ENCODE assay signal across 8 mouse cellular contexts in genomic region chr19:6942764-6943163, GRCm38 (mm10). TPM values are rescaled to one million over a fixed set of nuclear protein-coding genes. Genes with fewer than 3 reads are reported as not detected.
A peak's percentile ranks its signal among the peaks of the same experiment; 100 is the strongest.
DNase-seq lines count a peak whose midpoint lies in the region; ATAC-seq and TF ChIP-seq lines count a peak whose summit lies in the region.

No protein-coding gene starts in this region.

- DNase-seq in heart, adult 2 months = no peak
- DNase-seq in heart, adult 18-20 months = no peak
- peak; percentile 22 for DNase-seq in thymus, postnatal 14 days
- DNase-seq in thymus, postnatal 10 days (ENCODE audit: low spot score in 2 of 2) = no peak
- no peak for DNase-seq in liver, embryonic 11.5 days (ENCODE audit: low spot score)
- peak; percentile 39 for DNase-seq in testis, postnatal 10 days (ENCODE audit: low spot score)
- no peak for DNase-seq in right cerebral cortex, postnatal 4 days
- DNase-seq in MN1 (ENCODE audit: low spot score) = no peak

- peak; percentile 11; the same call in 1 of the 2 replicates for ATAC-seq in liver, embryonic 11.5 days (replicated peaks; ENCODE audit: low FRiP score)

- peak overlapping the region; percentile 80 for H3K4me3 ChIP-seq in heart, adult 2 months
- peak overlapping the region; percentile 70 for H3K4me3 ChIP-seq in liver, embryonic 11.5 days (ENCODE audit: low read depth, low read length)

- TF ChIP-seq EP300 in heart, adult 2 months (IDR thresholded peaks at IDR 0.05; ENCODE audit: insufficient read depth, low read depth, low read length) = no peak

- H3K27me3 ChIP-seq in heart, adult 2 months (ENCODE audit: control insufficient read depth, insufficient read depth, low read length) = no peaks in the 10 kb centered on the region
- no peaks in the 10 kb centered on the region for H3K27me3 ChIP-seq in liver, embryonic 11.5 days (replicated peaks; ENCODE audit: control insufficient read depth, insufficient read depth, low read length)

- TF ChIP-seq POLR2A in heart, adult 2 months (IDR thresholded peaks at IDR 0.05; ENCODE audit: insufficient read depth, low read depth, low read length) = no peak

- H3K9ac ChIP-seq in heart, adult 2 months (ENCODE audit: low read depth, low read length) = peak overlapping the region; percentile 65
- peak overlapping the region; percentile 83 for H3K9ac ChIP-seq in liver, embryonic 11.5 days (ENCODE audit: low read depth, low read length)

- H3K9me3 ChIP-seq in liver, embryonic 11.5 days (ENCODE audit: control insufficient read depth, low read length) = no peaks in the 10 kb centered on the region

- 25% methylated on average over 5 of the region's 5 CpGs for WGBS in heart, adult 2 months
- 25% methylated on average over 5 of the region's 5 CpGs for WGBS in liver, embryonic 11.5 days

- peaks cover 3% of the 10 kb centered on the region for H3K4me1 ChIP-seq in heart, adult 2 months (ENCODE audit: control insufficient read depth, insufficient read depth, low read length)
- peaks cover 16% of the 10 kb centered on the region for H3K4me1 ChIP-seq in liver, embryonic 11.5 days (replicated peaks; ENCODE audit: control insufficient read depth, insufficient read depth, low read length)

- peak overlapping the region; percentile 84 for H3K27ac ChIP-seq in heart, adult 2 months
- peak overlapping the region; percentile 87 for H3K27ac ChIP-seq in liver, embryonic 11.5 days (ENCODE audit: low read depth, low read length)

- intact Hi-C loops in heart, adult 2 months (cut with DNase I) = loop anchor here (1.0 to 5.0 kb wide), 2 partner anchors 9 to 35 kb away; partner anchors contain the start of gene Plcb3

- no peak for TF ChIP-seq CTCF in heart, adult 2 months (IDR thresholded peaks at IDR 0.05)

- peak overlapping the region; percentile 96 for H3K4me2 ChIP-seq in liver, embryonic 11.5 days

- H3K79me2 ChIP-seq in heart, adult 2 months (replicated peaks; ENCODE audit: control insufficient read depth, insufficient read depth, low read length) = no peaks in the 10 kb centered on the region

- no peaks in the 10 kb centered on the region for H3K36me3 ChIP-seq in heart, adult 2 months (ENCODE audit: control insufficient read depth, insufficient read depth, low read length)
- 0 out of 2 replicates have a peak, but pooled peaks cover 3% of the 10 kb centered on the region for H3K36me3 ChIP-seq in liver, embryonic 11.5 days (ENCODE audit: control insufficient read depth, insufficient read depth, low read length)

RNA-seq across cellular contexts. Expression of gene Gpr137, which starts 0.5 kb away (rescaled TPM):
- 10 to 100 TPM; 34.1 to 35.4 TPM for total RNA-seq in heart, adult 2 months (2021)
- polyA plus RNA-seq in heart, adult 2 months (2012; rRNA removed) = 53.4 and 60.4 TPM in 2 replicates
- total RNA-seq in heart, adult 18-20 months (2021) = 10 to 100 TPM; 32.4 to 33.0 TPM
- polyA plus RNA-seq in liver, embryonic 11.5 days (2014; fragmentation: Nextera tagmentation; extraction: Ambion mirVana) = 18.2 and 18.9 TPM in 2 replicates

RNA-seq across cellular contexts. Expression of gene Bad, which starts 1.1 kb away (rescaled TPM):
- total RNA-seq in heart, adult 2 months (2021) = 10 to 100 TPM; 21.1 to 25.8 TPM
- polyA plus RNA-seq in heart, adult 2 months (2012; rRNA removed) = 30.6 and 33.5 TPM in 2 replicates
- total RNA-seq in heart, adult 18-20 months (2021) = 10 to 100 TPM; 21.1 to 22.4 TPM
- 51.9 and 54.7 TPM in 2 replicates for polyA plus RNA-seq in liver, embryonic 11.5 days (2014; fragmentation: Nextera tagmentation; extraction: Ambion mirVana)

RNA-seq across cellular contexts. Expression of gene Kcnk4, which starts 8.4 kb away (rescaled TPM):
- not detected for total RNA-seq in heart, adult 2 months (2021)
- polyA plus RNA-seq in heart, adult 2 months (2012; rRNA removed) = 0.21 TPM in 1 of 2 replicates, not detected in the other
- total RNA-seq in heart, adult 18-20 months (2021) = not detected
- 0.18 and 0.38 TPM in 2 replicates for polyA plus RNA-seq in liver, embryonic 11.5 days (2014; fragmentation: Nextera tagmentation; extraction: Ambion mirVana)

RNA-seq across cellular contexts. Expression of gene Catsperz, which starts 17.6 kb away (rescaled TPM):
- total RNA-seq in heart, adult 2 months (2021) = not detected
- polyA plus RNA-seq in heart, adult 2 months (2012; rRNA removed) = 0.23 and 0.64 TPM in 2 replicates
- total RNA-seq in heart, adult 18-20 months (2021) = not detected
- 0.49 and 0.91 TPM in 2 replicates for polyA plus RNA-seq in liver, embryonic 11.5 days (2014; fragmentation: Nextera tagmentation; extraction: Ambion mirVana)

RNA-seq across cellular contexts. Expression of gene Esrra, which starts 21.2 kb away (rescaled TPM):
- total RNA-seq in heart, adult 2 months (2021) = 100 to 1,000 TPM; 156 to 180 TPM
- polyA plus RNA-seq in heart, adult 2 months (2012; rRNA removed) = 135 and 152 TPM in 2 replicates
- total RNA-seq in heart, adult 18-20 months (2021) = 100 to 1,000 TPM; 150 to 178 TPM
- 4.1 and 5.9 TPM in 2 replicates for polyA plus RNA-seq in liver, embryonic 11.5 days (2014; fragmentation: Nextera tagmentation; extraction: Ambion mirVana)

Comparison
In these comparisons a context has a peak if more than half of its experiments do, and no peak if none do; other contexts are left out.
1. DNase-seq: peak in thymus, postnatal 14 days (single experiment) and testis, postnatal 10 days (single experiment); none in heart, adult 2 months (0 of 2), heart, adult 18-20 months (0 of 2), thymus, postnatal 10 days (0 of 2), liver, embryonic 11.5 days (single experiment), right cerebral cortex, postnatal 4 days (single experiment) and MN1 (single experiment).